Mouse (Mus musculus) lung, adult 2 months (tissue): ENCODE measurements around the gene Hoxb6. TPM values are rescaled to one million over a fixed set of nuclear protein-coding genes. Genes with fewer than 3 reads are reported as not detected.

ENCODE experiments used
- DNase-seq: peaks from one replicate; pipeline ENCODE4 v3.0.0; 2022
- H3K4me1 ChIP-seq: fragments of 200-500 bp; 2 replicates; pipeline ENCODE4 v1.6.1; 2011; ENCODE audit warnings: low read length; ENCODE audit not compliant: control insufficient read depth, insufficient read depth
- H3K4me3 ChIP-seq: fragments of 200-500 bp; replicated peaks from 2 replicates; pipeline ENCODE3; 2011; ENCODE audit warnings: low read depth, mild to moderate bottlenecking, control low read depth, low read length; ENCODE audit errors: extremely low read depth
- CTCF ChIP-seq: fragments of 200-500 bp; IDR thresholded peaks from 2 replicates; pipeline ENCODE4 v1.5.1; 2011; ENCODE audit warnings: mild to moderate bottlenecking, low read length, control low read depth; ENCODE audit not compliant: insufficient read depth
- POLR2A ChIP-seq: fragments of 200-500 bp; IDR thresholded peaks from 2 replicates; pipeline ENCODE4 v1.6.1; 2011; ENCODE audit warnings: low read depth, mild to moderate bottlenecking, control low read depth, low read length, borderline replicate concordance; ENCODE audit errors: extremely low read depth
- WGBS: fragments of 180-500 bp; shearing (Covaris S2); methylation state at CpG from one replicate; pipeline ENCODE4 v1.1.7; 2018; 5-methylcytosine and 5-hydroxymethylcytosine counted together
- polyA plus RNA-seq: library from polyadenylated mRNA; depleted of rRNA; stranded (reverse); fragments of >200 nt; gene quantifications from 2 replicates; pipeline ENCODE4 v1.2.3, GENCODE M21; 2012; rRNA removed

Gene Hoxb6
- polyA plus RNA-seq, result 8.1 and 8.2 TPM in 2 replicates

DNA sequence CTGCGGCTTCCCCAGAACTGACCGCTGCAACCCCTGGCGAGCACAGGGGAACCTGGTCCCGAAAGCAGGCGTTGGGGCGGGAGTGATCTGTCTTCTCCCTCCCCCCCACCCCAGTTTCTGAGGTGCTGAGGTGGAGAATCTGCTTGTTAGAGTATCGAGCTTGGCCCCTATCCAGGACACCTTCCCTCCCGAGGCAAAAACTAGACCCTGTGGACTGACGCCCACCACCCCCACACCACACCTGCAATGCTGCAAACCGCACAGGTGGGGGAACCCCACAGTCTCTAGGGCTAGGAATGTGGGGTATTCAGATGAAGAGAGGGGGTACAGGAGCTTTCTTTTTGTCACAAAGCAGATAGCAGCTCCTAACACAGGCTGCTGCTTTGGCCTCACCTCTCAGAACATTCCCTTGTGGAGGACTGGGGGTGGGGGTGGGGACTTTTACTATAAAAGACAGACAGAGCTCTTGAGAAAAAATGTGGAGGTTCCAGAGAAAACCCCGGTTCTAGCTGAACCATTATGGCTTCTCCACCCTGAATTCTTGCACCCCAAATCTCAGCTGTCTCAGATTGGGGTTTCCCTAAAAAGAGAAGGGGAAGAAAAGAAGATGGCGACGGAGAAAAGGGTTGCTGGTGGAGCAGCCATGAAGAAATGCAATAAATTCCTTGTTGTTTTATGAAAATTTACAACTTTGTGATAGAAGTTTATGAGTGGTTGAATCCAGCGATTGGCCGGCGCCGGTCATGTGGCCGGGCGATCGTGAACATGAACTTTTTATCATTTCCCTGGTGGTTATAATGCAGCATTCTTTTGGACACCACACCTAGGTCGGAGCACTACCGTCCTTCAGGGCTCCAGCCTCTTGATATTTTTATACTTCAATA, at the start of gene Hoxb6:
Hoxb6 (plus strand) TSS at position 796 of the 884 bp plus-strand sequence.
- no peak for DNase-seq
- Histone ChIP-seq H3K4me3 (no peak within 1 kb of the TSS), H3K4me1 (peaks cover 4% of the 10 kb centered on the region; the same call in 1 of the 2 replicates)
- TF ChIP-seq POLR2A (no peak), CTCF (no peak)
- WGBS, result 20% methylated on average over 22 of the region's 22 CpGs

DNA sequence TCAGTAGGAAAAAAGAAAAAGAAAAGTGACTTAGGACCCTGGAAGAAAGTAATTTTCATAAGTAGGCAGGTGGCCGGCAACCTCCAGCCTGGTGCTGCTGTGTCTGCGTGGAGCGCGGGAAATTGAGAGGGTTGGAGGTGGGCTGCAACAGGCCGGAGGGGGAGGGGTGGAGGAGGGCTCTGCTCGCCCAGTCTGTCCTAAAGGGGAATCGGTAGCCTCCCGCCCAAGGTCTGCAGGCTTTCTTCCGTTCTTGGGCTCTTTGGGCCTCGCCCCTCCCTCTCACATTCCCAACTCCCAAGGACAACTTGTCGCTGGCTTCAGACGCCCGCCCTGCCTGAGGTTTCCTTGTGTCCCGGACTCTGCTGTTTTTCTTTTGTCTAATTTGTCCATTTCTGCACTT, 41.4 kb upstream of the Hoxb6 start:
- 3% methylated on average over 14 of the region's 14 CpGs for WGBS
- no peak overlapping the region for H3K4me3 ChIP-seq
- TF ChIP-seq CTCF, result no peak
- no peak for TF ChIP-seq POLR2A

DNA sequence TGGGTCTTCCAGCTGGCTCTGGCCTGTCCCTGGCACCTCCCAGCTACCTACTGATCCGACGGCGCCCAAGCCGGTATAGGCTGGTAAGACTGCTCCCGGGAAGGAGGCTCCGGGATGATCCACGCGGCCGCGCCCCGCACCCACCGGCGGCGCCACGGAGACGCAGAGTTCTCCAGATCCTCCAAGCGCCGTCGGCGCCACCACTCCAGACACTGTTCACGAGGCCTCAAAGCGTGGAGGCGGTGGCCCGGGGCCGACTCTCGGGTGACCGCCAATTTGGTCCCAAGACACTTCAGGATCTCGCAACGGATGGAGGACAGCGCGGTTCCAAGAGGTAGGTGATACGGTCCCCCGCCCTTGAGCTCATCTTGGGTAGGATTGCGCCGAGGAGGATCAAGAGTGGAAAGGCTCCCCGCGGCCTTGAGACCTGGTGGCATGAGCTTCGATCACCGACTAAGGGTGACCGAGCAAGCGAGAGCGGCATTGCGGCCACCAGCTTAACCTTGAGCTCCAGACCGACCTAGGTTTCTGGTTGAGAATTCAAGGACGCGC, 40.7 kb upstream of the Hoxb6 start:
- Histone ChIP-seq H3K4me3 (no peak overlapping the region), H3K4me1 (no peaks in the 10 kb centered on the region)
- TF ChIP-seq POLR2A, result no peak
- no peak for TF ChIP-seq CTCF
- 1% methylated on average over 46 of the region's 46 CpGs for WGBS
- no peak for DNase-seq

More for the DNA sequence above, 41.4 kb upstream of the Hoxb6 start:
- DNase-seq, result no peak
- H3K4me1 ChIP-seq, result no peaks in the 10 kb centered on the region

- no peak for TF ChIP-seq POLR2A
- TF ChIP-seq CTCF, result no peak
- WGBS, result 14% methylated on average over 12 of the region's 12 CpGs
- no peak for DNase-seq
- no peaks in the 10 kb centered on the region for H3K4me1 ChIP-seq
- H3K4me3 ChIP-seq, result no peak overlapping the region
These were observed 39.6 kb upstream of the Hoxb6 start for GRCm38 (mm10) chr11:96252541-96253120.

DNA sequence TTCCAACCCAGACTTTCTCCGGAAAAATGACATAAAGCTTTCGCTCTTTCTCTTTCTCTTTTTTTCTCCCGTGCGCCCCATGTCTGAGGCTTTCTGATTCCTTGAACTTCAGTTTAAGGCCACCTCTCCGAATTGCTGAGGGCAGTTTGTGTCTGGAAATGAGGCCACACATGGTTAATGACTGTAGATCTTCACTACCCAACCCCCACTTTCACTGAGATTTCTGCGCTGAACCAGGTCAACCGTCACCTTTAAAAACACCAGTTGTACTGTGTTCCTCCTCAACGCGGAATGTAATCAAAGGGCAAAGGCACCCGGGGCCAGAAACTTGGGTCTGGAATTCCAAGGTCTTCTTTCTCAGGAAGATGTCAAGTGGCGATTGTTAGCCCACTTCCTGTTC, 38.1 kb upstream of the Hoxb6 start:
- H3K4me3 ChIP-seq, result no peak overlapping the region
- no peak for TF ChIP-seq POLR2A
- no peak for TF ChIP-seq CTCF
- H3K4me1 ChIP-seq, result no peaks in the 10 kb centered on the region
- no peak for DNase-seq
- 4% methylated on average over 11 of the region's 11 CpGs for WGBS

DNA sequence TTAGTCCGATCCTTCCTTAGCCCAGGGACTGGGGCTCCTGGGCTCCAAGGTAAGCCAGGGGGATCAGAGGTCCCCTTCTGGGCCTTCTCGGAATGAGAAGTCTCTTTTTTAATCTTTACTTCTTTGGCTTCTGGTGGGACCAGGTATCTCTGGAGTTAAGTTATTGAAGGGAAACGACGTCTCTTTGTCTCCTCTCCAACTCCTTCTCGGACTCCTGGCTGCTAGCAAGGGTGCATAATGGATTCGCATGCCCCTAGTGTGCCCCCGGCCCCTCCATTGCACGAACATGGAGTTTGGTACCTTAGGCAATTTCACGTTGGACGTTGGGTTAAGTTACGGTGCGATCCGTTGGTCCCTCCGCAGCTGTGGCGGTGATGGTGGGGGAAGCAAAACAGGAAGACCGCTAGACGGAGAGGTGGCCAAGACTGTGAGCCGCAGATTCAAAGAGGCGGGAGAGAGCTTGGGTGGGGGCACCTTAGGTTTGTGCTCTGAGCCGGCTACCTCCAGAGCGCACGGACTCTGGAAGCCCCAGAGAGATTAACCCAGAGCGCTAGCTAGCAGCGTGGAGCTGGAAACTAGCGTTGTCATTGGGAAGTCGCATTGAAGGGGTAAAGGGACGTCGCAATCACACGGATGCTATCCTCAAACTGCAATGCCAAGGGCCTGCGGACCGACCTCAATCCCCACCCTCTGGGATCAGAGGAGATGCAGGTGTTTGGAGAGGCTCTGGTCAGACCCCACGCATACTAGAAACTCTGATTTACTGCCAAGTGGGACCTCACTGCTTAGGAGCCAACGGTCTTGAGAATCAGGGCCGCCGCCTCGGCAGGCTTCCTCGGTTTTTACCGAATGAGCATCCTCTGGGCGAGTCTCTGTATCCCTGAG, 36.9 kb upstream of the Hoxb6 start:
- no peaks in the 10 kb centered on the region for H3K4me1 ChIP-seq
- 5% methylated on average over 39 of the region's 39 CpGs for WGBS
- TF ChIP-seq POLR2A (no peak), CTCF (no peak)
- H3K4me3 ChIP-seq, result no peak overlapping the region
- DNase-seq, result no peak

DNA sequence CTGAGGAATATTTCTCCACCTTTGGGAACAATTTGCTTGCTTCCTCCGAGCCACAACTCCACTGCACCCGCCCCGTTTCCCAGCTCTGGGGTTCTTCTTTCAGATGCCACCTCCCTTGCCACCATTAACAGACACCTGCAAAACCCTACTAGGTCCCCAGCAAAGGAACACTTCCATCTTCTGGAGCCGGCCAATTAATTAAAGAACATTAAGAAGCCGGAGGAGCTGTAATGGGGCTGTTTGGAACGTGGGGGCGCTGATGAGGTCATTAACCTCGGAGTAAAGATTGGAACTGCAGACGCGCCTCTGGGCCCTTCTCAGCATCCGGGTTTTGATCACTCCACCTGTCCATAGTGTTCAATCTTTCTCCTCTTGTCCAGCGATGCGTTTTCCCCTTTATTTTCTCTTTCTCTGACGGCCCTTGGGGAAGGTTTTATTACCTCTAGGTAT, 36.3 kb upstream of the Hoxb6 start:
- Histone ChIP-seq H3K4me1 (no peaks in the 10 kb centered on the region), H3K4me3 (no peak overlapping the region)
- 10% methylated on average over 14 of the region's 14 CpGs for WGBS
- TF ChIP-seq CTCF (no peak), POLR2A (no peak)
- DNase-seq, result no peak

GRCm38 (mm10) chr11:96257141-96257540, 35.1 kb upstream of the Hoxb6 start:
- H3K4me3 ChIP-seq, result no peak overlapping the region
- TF ChIP-seq POLR2A (no peak), CTCF (no peak)
- no peak for DNase-seq
- H3K4me1 ChIP-seq, result no peaks in the 10 kb centered on the region
- 41% methylated on average over 2 of the region's 2 CpGs for WGBS

GRCm38 (mm10) chr11:96259038-96259437, 33.2 kb upstream of the Hoxb6 start:
- H3K4me3 ChIP-seq, result no peak overlapping the region
- WGBS, result 9% methylated on average over 2 of the region's 2 CpGs
- DNase-seq, result no peak
- TF ChIP-seq POLR2A (no peak), CTCF (no peak)
- H3K4me1 ChIP-seq, result no peaks in the 10 kb centered on the region
